14 mouse cellular contexts compared by ENCODE assay signal in genomic region chr9:58116024-58116651, GRCm38 (mm10). TPM values are rescaled to one million over a fixed set of nuclear protein-coding genes. Genes with fewer than 3 reads are reported as not detected.
A peak's percentile ranks its signal among the peaks of the same experiment; 100 is the strongest.
DNase-seq lines count a peak whose midpoint lies in the region; ATAC-seq and TF ChIP-seq lines count a peak whose summit lies in the region.
"Had no signal": no experiment of that assay in that cellular context is flagged by ENCODE, and none has a peak within 500 bp of the region (broad histone marks: within the 10 kb centered on the region; RNA-seq: fewer than 3 reads in every experiment).

No protein-coding gene starts in this region.

- TF ChIP-seq EP300 in stomach, postnatal 0 days (optimal IDR thresholded peaks at IDR 0.05), result no peak

- intact Hi-C loops in heart, postnatal 10 days (cut with DNase I), result no loop called here
- intact Hi-C loops in gastrocnemius, postnatal 14 days (cut with DNase I; ENCODE audit: low total_unique reads), result no loop called here

- ATAC-seq in CD4-positive, CD25-positive, alpha-beta regulatory T cell, adult 4 months, result no peak
- no peak for ATAC-seq in midbrain, embryonic 14.5 days (ENCODE audit: low FRiP score, low TSS enrichment)
- no peak for ATAC-seq in midbrain, postnatal 0 days (ENCODE audit: low FRiP score)
- no peak for ATAC-seq in forebrain, postnatal 0 days
- ATAC-seq in stomach, postnatal 0 days (ENCODE audit: low FRiP score, low TSS enrichment), result peak; percentile 43; the same call in 1 of the 2 replicates

- no peak for TF ChIP-seq CTCF in midbrain, postnatal 0 days (IDR thresholded peaks at IDR 0.05)
- TF ChIP-seq CTCF in forebrain, postnatal 0 days (IDR thresholded peaks at IDR 0.05; ENCODE audit: low read depth), result no peak
- TF ChIP-seq CTCF in stomach, postnatal 0 days (IDR thresholded peaks at IDR 0.05; ENCODE audit: low read depth), result no peak

- no peak overlapping the region for H3K9ac ChIP-seq in midbrain, embryonic 14.5 days (replicated peaks; ENCODE audit: low read length)
- H3K9ac ChIP-seq in midbrain, postnatal 0 days (replicated peaks; ENCODE audit: low read length, poor library complexity, severe bottlenecking), result no peak overlapping the region
- H3K9ac ChIP-seq in forebrain, postnatal 0 days, result 0 out of 2 replicates have a peak overlapping the region, but pooled peaks have one; percentile 14
- H3K9ac ChIP-seq in stomach, postnatal 0 days (ENCODE audit: low read length), result no peak overlapping the region

- H3K36me3 ChIP-seq in midbrain, embryonic 14.5 days (ENCODE audit: control insufficient read depth, insufficient read depth, low read length), result no peaks in the 10 kb centered on the region
- H3K36me3 ChIP-seq in midbrain, postnatal 0 days (ENCODE audit: insufficient read depth, low read length), result no peaks in the 10 kb centered on the region
- H3K36me3 ChIP-seq in forebrain, postnatal 0 days (ENCODE audit: insufficient read depth), result no peaks in the 10 kb centered on the region
- H3K36me3 ChIP-seq in stomach, postnatal 0 days (ENCODE audit: control insufficient read depth, insufficient read depth, low read length), result no peaks in the 10 kb centered on the region

- H3K4me1 ChIP-seq in midbrain, embryonic 14.5 days (ENCODE audit: control insufficient read depth, insufficient read depth, low read length), result peaks cover 47% of the 10 kb centered on the region
- peaks cover 18% of the 10 kb centered on the region for H3K4me1 ChIP-seq in midbrain, postnatal 0 days (ENCODE audit: insufficient read depth, low read length)
- H3K4me1 ChIP-seq in forebrain, postnatal 0 days (ENCODE audit: insufficient read depth), result peaks cover 40% of the 10 kb centered on the region
- peaks cover 2% of the 10 kb centered on the region; the same call in 1 of the 2 replicates for H3K4me1 ChIP-seq in stomach, postnatal 0 days (replicated peaks; ENCODE audit: control insufficient read depth, insufficient read depth)

- H3K27me3 ChIP-seq in midbrain, embryonic 14.5 days (ENCODE audit: control insufficient read depth, insufficient read depth, low read length), result no peaks in the 10 kb centered on the region
- no peaks in the 10 kb centered on the region for H3K27me3 ChIP-seq in midbrain, postnatal 0 days (ENCODE audit: insufficient read depth, low read length)
- no peaks in the 10 kb centered on the region for H3K27me3 ChIP-seq in forebrain, postnatal 0 days (ENCODE audit: insufficient read depth, low read length)
- no peaks in the 10 kb centered on the region for H3K27me3 ChIP-seq in stomach, postnatal 0 days (ENCODE audit: control insufficient read depth, insufficient read depth, low read length)

- no peaks in the 10 kb centered on the region for H3K9me3 ChIP-seq in midbrain, embryonic 14.5 days (ENCODE audit: control insufficient read depth, low read length)
- no peaks in the 10 kb centered on the region for H3K9me3 ChIP-seq in midbrain, postnatal 0 days (ENCODE audit: low read length)
- H3K9me3 ChIP-seq in forebrain, postnatal 0 days (ENCODE audit: low read length), result no peaks in the 10 kb centered on the region
- no peaks in the 10 kb centered on the region for H3K9me3 ChIP-seq in stomach, postnatal 0 days (ENCODE audit: control insufficient read depth, low read length)

- H3K4me2 ChIP-seq in midbrain, embryonic 14.5 days (ENCODE audit: low read length), result no peak overlapping the region
- no peak overlapping the region for H3K4me2 ChIP-seq in midbrain, postnatal 0 days (ENCODE audit: low read depth, low read length, poor library complexity, severe bottlenecking)
- H3K4me2 ChIP-seq in forebrain, postnatal 0 days (ENCODE audit: low read depth), result no peak overlapping the region
- no peak overlapping the region for H3K4me2 ChIP-seq in stomach, postnatal 0 days (replicated peaks; ENCODE audit: low read depth)

- H3K4me3 ChIP-seq in midbrain, embryonic 14.5 days (replicated peaks; ENCODE audit: low read depth, low read length), result no peak overlapping the region
- no peak overlapping the region for H3K4me3 ChIP-seq in midbrain, postnatal 0 days (ENCODE audit: low read depth, low read length)
- no peak overlapping the region for H3K4me3 ChIP-seq in forebrain, postnatal 0 days (ENCODE audit: low read depth, low read length)
- no peak overlapping the region for H3K4me3 ChIP-seq in stomach, postnatal 0 days (ENCODE audit: low read depth, low read length)

- H3K27ac ChIP-seq in midbrain, embryonic 14.5 days (replicated peaks; ENCODE audit: low read depth, low read length), result 0 out of 2 replicates have a peak overlapping the region, but pooled peaks have one; percentile 95
- H3K27ac ChIP-seq in midbrain, postnatal 0 days (ENCODE audit: low read depth, low read length), result no peak overlapping the region
- peak overlapping the region; percentile 96 for H3K27ac ChIP-seq in forebrain, postnatal 0 days (ENCODE audit: low read depth, low read length)
- no peak overlapping the region for H3K27ac ChIP-seq in stomach, postnatal 0 days (replicated peaks)

- DNase-seq in CD4-positive, CD25-positive, alpha-beta regulatory T cell, adult 2 months (ENCODE audit: low read depth, low spot score), result peak; percentile 24
- no peak for DNase-seq in midbrain, embryonic 14.5 days
- DNase-seq in midbrain, postnatal 0 days (ENCODE audit: low spot score), result no peak
- DNase-seq in forebrain, postnatal 0 days, result no peak
- DNase-seq in stomach, postnatal 0 days (ENCODE audit: low spot score), result no peak
- DNase-seq in heart, postnatal 10 days, result no peak
- no peak for DNase-seq in gastrocnemius, postnatal 14 days
- DNase-seq: gastrocnemius, postnatal 36 days; kidney, postnatal 4 days; lung, postnatal 14 days; right cerebral cortex, postnatal 25 days had no signal

- 41% methylated on average over 7 of the region's 7 CpGs for WGBS in midbrain, embryonic 14.5 days
- whole genome bisulfite sequencing in midbrain, postnatal 0 days, result 46% methylated on average over 7 of the region's 7 CpGs
- WGBS in forebrain, postnatal 0 days, result 40% methylated on average over 7 of the region's 7 CpGs
- 55% methylated on average over 7 of the region's 7 CpGs for WGBS in stomach, postnatal 0 days

RNA-seq across cellular contexts. Expression of gene Ccdc33, which starts 2.5 kb away (rescaled TPM):
- polyA plus RNA-seq in CD4-positive, CD25-positive, alpha-beta regulatory T cell, adult 4 months (2017; shearing (Covaris generic)), result not detected
- 0.09 and 0.54 TPM in 2 replicates for polyA plus RNA-seq in midbrain, embryonic 14.5 days (2014; fragmentation: Nextera tagmentation; extraction: Ambion mirVana)
- total RNA-seq in midbrain, postnatal 0 days (2014; rRNA removed), result 0.24 and 0.27 TPM in 2 replicates
- 1.1 and 1.4 TPM in 2 replicates for polyA plus RNA-seq in midbrain, postnatal 0 days (2015; fragmentation: Nextera tagmentation; extraction: Ambion mirVana)
- total RNA-seq in forebrain, postnatal 0 days (2014; rRNA removed), result 0.38 and 3.0 TPM in 2 replicates
- 1.1 and 1.5 TPM in 2 replicates for polyA plus RNA-seq in forebrain, postnatal 0 days (2015; fragmentation: Nextera tagmentation; extraction: Ambion mirVana)
- 0.18 TPM in 1 of 2 replicates, not detected in the other for polyA plus RNA-seq in stomach, postnatal 0 days (2015; fragmentation: Nextera tagmentation; extraction: Ambion mirVana)
- total RNA-seq in heart, postnatal 10 days (2021), result not detected
- total RNA-seq in gastrocnemius, postnatal 14 days (2021), result not detected
- total RNA-seq: gastrocnemius, postnatal 36 days had no signal
- polyA plus RNA-seq: heart, postnatal 0 days; stomach, embryonic 14.5 days had no signal

RNA-seq across cellular contexts. Expression of gene Stra6, which starts 52.5 kb away (rescaled TPM):
- 1 to 10 TPM; 3.8 to 7.2 TPM for polyA plus RNA-seq in CD4-positive, CD25-positive, alpha-beta regulatory T cell, adult 4 months (2017; shearing (Covaris generic))
- polyA plus RNA-seq in midbrain, embryonic 14.5 days (2014; fragmentation: Nextera tagmentation; extraction: Ambion mirVana), result 2.3 and 10.1 TPM in 2 replicates
- 19.6 and 20.8 TPM in 2 replicates for total RNA-seq in midbrain, postnatal 0 days (2014; rRNA removed)
- 8.8 and 9.2 TPM in 2 replicates for polyA plus RNA-seq in midbrain, postnatal 0 days (2015; fragmentation: Nextera tagmentation; extraction: Ambion mirVana)
- total RNA-seq in forebrain, postnatal 0 days (2014; rRNA removed), result 13.9 and 16.2 TPM in 2 replicates
- 9.6 and 11.0 TPM in 2 replicates for polyA plus RNA-seq in forebrain, postnatal 0 days (2015; fragmentation: Nextera tagmentation; extraction: Ambion mirVana)
- 0.18 and 0.56 TPM in 2 replicates for polyA plus RNA-seq in stomach, postnatal 0 days (2015; fragmentation: Nextera tagmentation; extraction: Ambion mirVana)
- under 1 TPM; 0.12 to 0.20 TPM for total RNA-seq in heart, postnatal 10 days (2021)
- under 1 TPM; 0.16 to 0.29 TPM for total RNA-seq in gastrocnemius, postnatal 14 days (2021)

Comparison
In these comparisons a context has a peak if more than half of its experiments do, and no peak if none do; other contexts are left out.
1. H3K27ac ChIP-seq: peak in midbrain, embryonic 14.5 days (single experiment) and forebrain, postnatal 0 days (single experiment); none in midbrain, postnatal 0 days (single experiment) and stomach, postnatal 0 days (single experiment).